ENCODE assay signal across 8 mouse cellular contexts in the genomic region with DNA sequence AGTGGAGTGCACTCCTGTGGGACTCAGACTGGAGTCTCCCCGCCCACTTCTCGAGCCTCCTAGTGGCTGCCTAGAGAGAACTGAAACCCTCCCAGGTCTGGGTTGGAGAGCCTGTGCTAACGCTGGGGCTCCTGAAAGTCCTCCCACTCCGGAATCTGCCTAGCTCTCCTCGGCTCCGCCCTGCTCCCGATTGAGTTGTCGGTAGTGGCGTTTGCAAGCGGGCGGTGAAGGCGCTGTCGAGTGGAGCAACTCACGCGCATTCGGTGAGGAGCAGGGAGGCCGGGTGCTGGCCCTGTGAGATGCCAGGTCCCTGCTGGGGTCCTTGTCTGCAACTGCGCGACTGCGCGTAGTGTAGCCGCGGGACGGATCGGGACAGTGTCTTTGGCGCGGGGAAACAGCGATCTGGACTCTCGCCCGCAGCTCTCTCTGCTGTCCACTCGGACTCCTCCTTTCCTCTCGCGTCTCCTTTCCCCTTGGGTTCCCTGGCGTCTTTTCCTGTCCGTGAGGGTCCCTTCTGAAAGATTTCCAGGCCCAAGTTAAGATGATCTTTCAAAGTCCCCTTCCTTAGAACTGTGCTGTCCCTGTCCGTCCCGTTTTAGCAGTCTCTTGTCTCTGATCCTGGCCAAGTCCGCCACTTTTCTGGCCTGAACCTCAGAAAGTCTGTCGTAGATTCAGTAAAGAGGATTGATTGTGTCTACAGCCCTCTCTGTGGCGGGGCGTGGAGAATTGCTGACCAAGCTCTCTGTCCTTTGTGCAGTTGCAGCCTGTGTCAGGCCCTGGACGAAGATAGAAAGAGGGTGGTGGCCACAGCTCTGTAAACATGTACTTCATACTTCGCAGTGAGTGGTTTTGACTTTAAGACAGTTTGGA. TPM values are rescaled to one million over a fixed set of nuclear protein-coding genes. Genes with fewer than 3 reads are reported as not detected.
DNase-seq lines count a peak whose midpoint lies in the region; ATAC-seq and TF ChIP-seq lines count a peak whose summit lies in the region.

No protein-coding gene starts in this region.

- H3K4me2 ChIP-seq in heart, embryonic 11.5 days: peak overlapping the region; percentile 82
- H3K4me2 ChIP-seq in kidney, embryonic 15.5 days: peak overlapping the region; percentile 63

- peak overlapping the region; percentile 94 for H3K27ac ChIP-seq in heart, embryonic 11.5 days (ENCODE audit: low read depth, low read length)
- peak overlapping the region; percentile 95 for H3K27ac ChIP-seq in kidney, embryonic 15.5 days
- H3K27ac ChIP-seq in liver, adult 2 months (replicated peaks; ENCODE audit: insufficient read depth, low read depth, low read length): peak overlapping the region; percentile 94

- WGBS in heart, embryonic 11.5 days (ENCODE audit: insufficient replicate concordance): 1% methylated on average over 42 of the region's 43 CpGs
- under 1% methylated on average over 43 of the region's 43 CpGs for WGBS in kidney, embryonic 15.5 days
- WGBS in liver, adult 2 months: under 1% methylated on average over 43 of the region's 43 CpGs

- H3K4me3 ChIP-seq in heart, embryonic 11.5 days (ENCODE audit: low read depth, low read length): peak overlapping the region; percentile 66
- H3K4me3 ChIP-seq in kidney, embryonic 15.5 days (replicated peaks): peak overlapping the region; percentile 61
- H3K4me3 ChIP-seq in liver, adult 2 months (ENCODE audit: insufficient read depth, low read depth, low read length): peak overlapping the region; percentile 83

- TF ChIP-seq CTCF in liver, adult 2 months (IDR thresholded peaks at IDR 0.05; ENCODE audit: low read depth, low read length): peak; percentile 76

- DNase-seq in CD4-positive, CD25-positive, alpha-beta regulatory T cell, adult 2 months (ENCODE audit: low read depth, low spot score): peak; percentile 82
- peak; percentile 47 for DNase-seq in brain, embryonic 18.5 days (ENCODE audit: low read depth, low spot score)
- peak; percentile 92 for DNase-seq in liver, adult 2 months (ENCODE audit: extremely low read depth, low read depth, low spot score)
- DNase-seq in spleen, postnatal 36 days (ENCODE audit: low spot score in 2 of 2): peak; percentile 52 to 53

- peaks cover 3% of the 10 kb centered on the region; the same call in 1 of the 2 replicates for H3K4me1 ChIP-seq in heart, embryonic 11.5 days (ENCODE audit: control insufficient read depth, insufficient read depth, low read length)
- H3K4me1 ChIP-seq in kidney, embryonic 15.5 days: peaks cover 16% of the 10 kb centered on the region
- peaks cover 10% of the 10 kb centered on the region; the same call in 1 of the 2 replicates for H3K4me1 ChIP-seq in liver, adult 2 months (ENCODE audit: control insufficient read depth, insufficient read depth, low read length)

- H3K9me3 ChIP-seq in heart, embryonic 11.5 days (replicated peaks; ENCODE audit: control insufficient read depth, low read length): no peaks in the 10 kb centered on the region
- no peaks in the 10 kb centered on the region for H3K9me3 ChIP-seq in kidney, embryonic 15.5 days (replicated peaks)

- H3K79me2 ChIP-seq in liver, adult 2 months (ENCODE audit: control insufficient read depth, insufficient read depth, low read length): peaks cover 12% of the 10 kb centered on the region; the same call in 1 of the 2 replicates

- peak overlapping the region; percentile 92 for H3K9ac ChIP-seq in heart, embryonic 11.5 days (ENCODE audit: low read depth, low read length)
- H3K9ac ChIP-seq in kidney, embryonic 15.5 days: peak overlapping the region; percentile 69
- H3K9ac ChIP-seq in liver, adult 2 months (ENCODE audit: low read depth, low read length): peak overlapping the region; percentile 91

- no peaks in the 10 kb centered on the region for H3K36me3 ChIP-seq in heart, embryonic 11.5 days (ENCODE audit: control insufficient read depth, insufficient read depth, low read length)
- H3K36me3 ChIP-seq in kidney, embryonic 15.5 days: no peaks in the 10 kb centered on the region
- H3K36me3 ChIP-seq in liver, adult 2 months (ENCODE audit: control insufficient read depth, insufficient read depth, low read length): no peaks in the 10 kb centered on the region

- peak; percentile 86 for TF ChIP-seq POLR2A in liver, adult 2 months (IDR thresholded peaks at IDR 0.05; ENCODE audit: extremely low read depth, insufficient read depth, low read length)

- ATAC-seq in erythroid progenitor cell, adult 5-6 weeks (replicated peaks; ENCODE audit: low FRiP score, poor library complexity, severe bottlenecking): peak; percentile 89
- peak; percentile 93 for ATAC-seq in heart, embryonic 11.5 days (replicated peaks; ENCODE audit: insufficient number of reproducible peaks, low FRiP score, low TSS enrichment)
- peak; percentile 98 for ATAC-seq in kidney, embryonic 15.5 days (replicated peaks; ENCODE audit: low FRiP score)
- peak; percentile 90 for ATAC-seq in monocyte, adult 5-6 weeks (replicated peaks; ENCODE audit: insufficient number of reproducible peaks, low FRiP score, low TSS enrichment, poor library complexity, severe bottlenecking)

- H3K27me3 ChIP-seq in heart, embryonic 11.5 days (ENCODE audit: control insufficient read depth, insufficient read depth, low read length): no peaks in the 10 kb centered on the region
- H3K27me3 ChIP-seq in kidney, embryonic 15.5 days: no peaks in the 10 kb centered on the region
- no peaks in the 10 kb centered on the region for H3K27me3 ChIP-seq in liver, adult 2 months (ENCODE audit: control insufficient read depth, insufficient read depth, low read length)

RNA-seq across cellular contexts. Expression of a gene that starts 26.9 kb away (rescaled TPM):
- 2.1 and 2.9 TPM in 2 replicates for total RNA-seq in erythroid progenitor cell, adult 5-6 weeks (2015; ENCODE audit: low replicate concordance)
- total RNA-seq in erythroid progenitor cell, adult 5-6 weeks (2017; ENCODE audit: low replicate concordance): 0.30 and 0.77 TPM in 2 replicates
- 2.0 and 2.4 TPM in 2 replicates for polyA plus RNA-seq in heart, embryonic 11.5 days (2014; fragmentation: Nextera tagmentation; extraction: Ambion mirVana)
- polyA plus RNA-seq in kidney, embryonic 15.5 days (2015; fragmentation: Nextera tagmentation; extraction: Ambion mirVana): 1.8 and 2.1 TPM in 2 replicates
- total RNA-seq in liver, adult 2 months (2014; rRNA removed): 2.0 and 2.1 TPM in 2 replicates
- polyA plus RNA-seq in liver, adult 2 months (2012; rRNA removed): 0.20 and 0.24 TPM in 2 replicates
- total RNA-seq in monocyte, adult 5-6 weeks (2017): 4.3 to 5.4 TPM (median 4.9 TPM) in 3 replicates

Comparison
In these comparisons a context has a peak if more than half of its experiments do, and no peak if none do; other contexts are left out.
1. Peak in every context shown above with its lines: DNase-seq, ATAC-seq, H3K4me3 ChIP-seq and H3K27ac ChIP-seq.